Mouse (Mus musculus) neutrophil, adult 83 days (primary cell): ENCODE data around the gene Mavs. TPM values are rescaled to one million over a fixed set of nuclear protein-coding genes. Genes with fewer than 3 reads are reported as not detected.

Experiments
- total RNA-seq, 2 experiments: library from RNA; stranded (reverse); gene quantifications; one replicate each; pipeline ENCODE4 v1.2.4; 2023

Mavs gene
- 10 to 100 TPM; 11.4 to 11.5 TPM for total RNA-seq

DNA sequence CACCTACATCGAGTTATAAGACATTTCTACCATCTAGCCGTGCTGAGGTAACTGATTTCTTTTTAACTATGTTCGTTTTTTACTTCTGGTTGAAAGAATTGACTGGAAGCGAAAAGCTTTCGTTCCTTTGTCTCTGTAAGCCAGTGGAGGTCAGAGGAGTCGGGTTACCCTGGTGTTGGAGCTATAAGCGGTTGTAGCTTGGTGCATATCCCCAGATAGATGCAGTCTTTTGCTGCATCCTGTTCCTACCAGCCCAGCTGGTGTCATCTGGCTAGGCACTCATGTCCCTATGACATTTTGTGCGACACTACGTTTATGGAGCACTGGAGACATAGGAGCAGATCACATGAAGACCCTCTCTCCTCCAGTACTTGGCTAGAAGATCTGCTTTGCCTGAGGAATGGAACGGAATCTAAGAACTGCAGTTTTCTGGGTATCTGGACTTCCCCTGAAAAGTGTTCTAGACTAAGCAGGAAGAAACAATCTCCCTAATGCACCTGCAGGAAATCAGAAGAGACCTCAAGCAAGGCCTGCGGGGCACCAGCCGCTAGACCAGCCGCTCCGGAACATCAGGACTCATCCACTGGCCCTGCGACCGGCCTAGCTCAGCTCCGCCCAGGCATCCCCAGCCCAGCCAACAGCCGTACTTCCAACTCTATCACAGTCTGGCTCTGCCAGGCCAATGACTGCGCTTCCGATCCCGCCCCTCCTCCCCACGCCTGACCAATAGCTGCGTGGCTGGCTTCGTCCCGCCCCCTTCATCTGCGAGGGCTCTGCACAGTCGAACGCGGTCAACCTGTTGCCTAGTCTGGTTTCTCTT is at the start of gene Mavs:
Gene Mavs, plus strand, starts transcription at position 757 of the 820 bp plus-strand sequence.

DNA sequence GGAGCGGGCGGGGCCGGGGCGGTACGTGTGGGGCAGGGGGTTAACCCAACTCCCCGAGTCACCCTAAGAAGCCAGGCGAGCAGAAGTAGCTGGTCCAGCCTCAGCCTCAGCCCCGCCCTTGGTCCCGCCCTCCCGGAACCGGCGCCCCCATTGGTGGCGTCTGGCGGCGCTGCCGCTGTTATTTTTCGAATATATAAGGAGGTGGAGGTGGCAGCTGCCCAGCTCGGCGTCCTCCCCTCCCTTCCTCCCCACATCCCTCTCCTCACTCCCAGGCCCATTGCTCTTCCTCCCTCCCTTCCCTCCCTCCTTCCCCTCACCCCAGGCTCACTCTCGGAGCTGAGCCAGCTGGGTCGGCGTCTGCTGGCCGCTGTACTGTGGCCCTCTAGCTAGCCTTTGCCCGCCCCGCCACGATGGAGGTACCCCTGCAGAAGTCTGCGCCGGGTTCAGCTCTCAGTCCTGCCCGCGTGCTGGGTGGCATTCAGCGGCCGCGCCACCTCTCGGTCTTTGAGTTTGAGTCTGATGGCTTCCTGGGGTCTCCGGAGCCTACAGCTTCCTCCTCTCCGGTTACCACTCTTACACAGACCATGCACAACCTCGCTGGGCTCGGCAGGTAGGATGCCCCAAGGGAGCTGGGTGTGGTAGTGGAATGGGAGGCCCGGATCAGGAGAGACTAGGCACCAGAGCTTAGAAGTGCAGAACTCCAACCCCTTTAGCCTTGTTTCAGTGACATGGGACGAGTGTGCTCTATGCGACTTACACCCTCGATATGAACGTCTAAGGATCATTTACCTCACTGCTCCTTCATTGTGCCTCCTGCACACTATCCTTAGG is 46.9 kb upstream of the Mavs start, which contains the start of the genes Cdc25b and Spef1:
Gene Cdc25b, plus strand, starts transcription at position 179 of the 831 bp plus-strand sequence.
Gene Spef1, minus strand, starts transcription at position 512 of the 831 bp plus-strand sequence.

DNA sequence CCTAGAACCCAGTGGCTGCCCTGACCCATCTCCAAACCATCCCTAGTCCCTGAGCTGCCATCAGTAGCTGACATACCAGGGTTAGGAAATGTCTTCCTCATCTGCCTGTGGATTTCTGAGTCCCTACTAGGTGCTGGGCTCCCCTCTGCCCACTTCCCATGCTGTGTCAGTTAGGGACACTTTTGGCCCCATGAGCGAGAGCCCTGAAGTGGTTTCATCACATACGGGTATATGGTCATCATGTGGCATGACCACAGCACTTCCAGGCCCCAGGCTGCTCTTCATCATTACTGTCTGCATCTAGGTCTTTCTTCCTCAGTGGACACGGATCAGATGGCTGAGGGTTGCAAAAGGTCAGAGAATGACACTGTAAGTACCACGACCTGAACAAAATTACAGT is 27.1 kb upstream of the Mavs start, which contains the start of gene Ap5s1:
Gene Ap5s1, plus strand, starts transcription at position 301 of the 400 bp plus-strand sequence.

DNA sequence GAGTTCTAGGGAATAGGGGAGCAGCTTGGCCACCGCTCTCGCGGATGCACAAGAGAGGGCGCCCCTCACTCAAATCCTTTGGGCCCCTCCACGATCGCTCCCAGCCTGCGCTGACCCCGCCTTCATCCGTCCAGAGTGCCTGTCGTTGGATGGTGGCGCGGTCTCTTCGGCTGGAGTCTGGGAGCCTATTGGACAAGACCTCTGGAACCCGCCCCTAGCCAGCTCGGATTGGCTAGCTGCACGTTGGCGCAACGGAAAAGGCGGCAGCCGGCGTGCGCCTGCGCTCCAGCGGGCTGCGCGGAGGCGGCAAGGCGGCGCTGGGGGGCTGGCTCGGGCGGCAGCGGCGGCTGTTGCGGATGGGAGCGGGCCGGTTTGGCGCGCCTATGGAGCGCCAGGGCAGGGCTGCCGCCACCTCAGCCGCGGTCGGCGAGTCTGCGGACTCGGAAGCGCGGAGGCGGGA is 28.4 kb downstream of the Mavs start, which contains the start of gene Pank2:
Gene Pank2, plus strand, starts transcription at position 283 of the 460 bp plus-strand sequence.

Other genes with a start within 250 kb of the Mavs start
- not detected for gene Gfra4, start 191.0 kb upstream of the Mavs start, total RNA-seq
- gene Adam33, start 170.2 kb upstream of the Mavs start, total RNA-seq, result 1 to 10 TPM; 3.1 to 3.7 TPM
- 1 to 10 TPM; 3.8 to 4.1 TPM for gene Siglec1, start 147.3 kb upstream of the Mavs start, total RNA-seq
- gene Hspa12b, start 106.8 kb upstream of the Mavs start, total RNA-seq, result not detected
- gene Gm11037, start 100.6 kb upstream of the Mavs start, total RNA-seq, result not detected
- gene 1700037H04Rik, start 74.0 kb upstream of the Mavs start, total RNA-seq, result 10 to 100 TPM; 50.5 to 51.9 TPM
- gene Cenpb, start 54.0 kb upstream of the Mavs start, total RNA-seq, result 10 to 100 TPM; 23.1 to 26.1 TPM
- gene Cdc25b, start 47.1 kb upstream of the Mavs start, total RNA-seq, result 10 to 100 TPM; 56.9 to 60.2 TPM
- gene Spef1, start 46.8 kb upstream of the Mavs start, total RNA-seq, result 1 to 10 TPM; 2.0 to 2.4 TPM
- gene Ap5s1, start 27.0 kb upstream of the Mavs start, total RNA-seq, result 10 to 100 TPM; 14.0 to 17.7 TPM
- 10 to 100 TPM; 40.1 to 40.2 TPM for gene Pank2, start 28.4 kb downstream of the Mavs start, total RNA-seq
- gene Rnf24, start 118.8 kb downstream of the Mavs start, total RNA-seq, result 1 to 10 TPM; 5.2 to 9.1 TPM